9 mouse cellular contexts compared by ENCODE assay signal in genomic region chr17:43359826-43360619, GRCm38 (mm10). TPM values are rescaled to one million over a fixed set of nuclear protein-coding genes. Genes with fewer than 3 reads are reported as not detected.
A peak's percentile ranks its signal among the peaks of the same experiment; 100 is the strongest.
DNase-seq lines count a peak whose midpoint lies in the region; ATAC-seq and TF ChIP-seq lines count a peak whose summit lies in the region.
"Had no signal": no experiment of that assay in that cellular context is flagged by ENCODE, and none has a peak within 500 bp of the region (broad histone marks: within the 10 kb centered on the region; RNA-seq: fewer than 3 reads in every experiment).

Gene Adgrf5 (plus strand): TSS chr17:43360451.

- ATAC-seq in heart, embryonic 12.5 days (ENCODE audit: insufficient number of reproducible peaks, low FRiP score): no peak; the same call in 1 of the 2 replicates
- ATAC-seq in kidney, postnatal 0 days (replicated peaks; ENCODE audit: low FRiP score, low read depth): no peak
- 0 out of 2 replicates have a peak, but pooled peaks have one; percentile 32 for ATAC-seq in stomach, postnatal 0 days (ENCODE audit: low FRiP score, low TSS enrichment)

- H3K4me3 ChIP-seq in heart, embryonic 12.5 days: peak within 1 kb of the TSS; percentile 39
- H3K4me3 ChIP-seq in kidney, postnatal 0 days (replicated peaks; ENCODE audit: low read depth, low read length): peak within 1 kb of the TSS; percentile 36
- peak within 1 kb of the TSS; percentile 24 for H3K4me3 ChIP-seq in stomach, postnatal 0 days (ENCODE audit: low read depth, low read length)

- H3K27ac ChIP-seq in heart, embryonic 12.5 days (ENCODE audit: poor library complexity, severe bottlenecking): peak within 1 kb of the TSS; percentile 71
- H3K27ac ChIP-seq in kidney, postnatal 0 days: peak within 1 kb of the TSS; percentile 62
- no peak within 1 kb of the TSS for H3K27ac ChIP-seq in stomach, postnatal 0 days (replicated peaks)

- no peak for TF ChIP-seq CTCF in kidney, postnatal 0 days (IDR thresholded peaks at IDR 0.05; ENCODE audit: low read depth)
- TF ChIP-seq CTCF in stomach, postnatal 0 days (IDR thresholded peaks at IDR 0.05; ENCODE audit: low read depth): no peak

- H3K27me3 ChIP-seq in heart, embryonic 12.5 days (replicated peaks): 0 out of 2 replicates have a peak, but pooled peaks cover 5% of the 10 kb centered on the region
- H3K27me3 ChIP-seq in kidney, postnatal 0 days (ENCODE audit: insufficient read depth, low read length): no peaks in the 10 kb centered on the region
- H3K27me3 ChIP-seq in stomach, postnatal 0 days (ENCODE audit: control insufficient read depth, insufficient read depth, low read length): no peaks in the 10 kb centered on the region

- WGBS in heart, embryonic 12.5 days: 39% methylated on average over 16 of the region's 16 CpGs
- WGBS in kidney, postnatal 0 days: 15% methylated on average over 16 of the region's 16 CpGs
- 24% methylated on average over 16 of the region's 16 CpGs for WGBS in stomach, postnatal 0 days

- peaks cover 50% of the 10 kb centered on the region for H3K4me1 ChIP-seq in heart, embryonic 12.5 days (replicated peaks)
- peaks cover 12% of the 10 kb centered on the region; the same call in 1 of the 2 replicates for H3K4me1 ChIP-seq in kidney, postnatal 0 days (replicated peaks; ENCODE audit: insufficient read depth, low read length)
- no peaks in the 10 kb centered on the region for H3K4me1 ChIP-seq in stomach, postnatal 0 days (replicated peaks; ENCODE audit: control insufficient read depth, insufficient read depth)

- H3K36me3 ChIP-seq in heart, embryonic 12.5 days: no peaks in the 10 kb centered on the region
- no peaks in the 10 kb centered on the region for H3K36me3 ChIP-seq in kidney, postnatal 0 days (ENCODE audit: insufficient read depth, low read length)
- no peaks in the 10 kb centered on the region for H3K36me3 ChIP-seq in stomach, postnatal 0 days (ENCODE audit: control insufficient read depth, insufficient read depth, low read length)

- TF ChIP-seq EP300 in stomach, postnatal 0 days (optimal IDR thresholded peaks at IDR 0.05): no peak

- H3K9me3 ChIP-seq in heart, embryonic 12.5 days (replicated peaks): no peaks in the 10 kb centered on the region
- no peaks in the 10 kb centered on the region for H3K9me3 ChIP-seq in kidney, postnatal 0 days (replicated peaks; ENCODE audit: low read length)
- H3K9me3 ChIP-seq in stomach, postnatal 0 days (ENCODE audit: control insufficient read depth, low read length): no peaks in the 10 kb centered on the region

- peak within 1 kb of the TSS; percentile 57 for H3K4me2 ChIP-seq in heart, embryonic 12.5 days
- H3K4me2 ChIP-seq in kidney, postnatal 0 days (ENCODE audit: low read length): peak within 1 kb of the TSS; percentile 56
- peak within 1 kb of the TSS; percentile 35 for H3K4me2 ChIP-seq in stomach, postnatal 0 days (replicated peaks; ENCODE audit: low read depth)

- H3K9ac ChIP-seq in heart, embryonic 12.5 days: peak within 1 kb of the TSS; percentile 24; the same call in 1 of the 2 replicates
- peak within 1 kb of the TSS; percentile 53 for H3K9ac ChIP-seq in kidney, postnatal 0 days (ENCODE audit: low read depth, low read length)
- H3K9ac ChIP-seq in stomach, postnatal 0 days (ENCODE audit: low read length): no peak within 1 kb of the TSS

- DNase-seq in ES-CJ7 (ENCODE audit: low read depth, low spot score): peak; percentile 2
- DNase-seq in adrenal gland, postnatal 36 days: peak; percentile 27 to 59
- DNase-seq in kidney, postnatal 0 days (ENCODE audit: low spot score): peak; percentile 82
- DNase-seq in lung, adult 18-20 months: peak; percentile 68 to 76
- peak; percentile 26 for DNase-seq in stomach, postnatal 0 days (ENCODE audit: low spot score)
- no peak for DNase-seq in right cerebral cortex, adult 2 months (ENCODE audit: low spot score in 2 of 2)
- DNase-seq in testis, postnatal 14 days (ENCODE audit: low spot score): no peak

RNA-seq across cellular contexts. Expression of gene Adgrf5, which starts in this region (rescaled TPM):
- total RNA-seq in adrenal gland, postnatal 36 days (2021): 100 to 1,000 TPM in 1 of 2 experiments, 10 to 100 TPM in 1; 74.0 to 137 TPM
- 21.1 and 23.9 TPM in 2 replicates for polyA plus RNA-seq in heart, embryonic 12.5 days (2016; fragmentation: Nextera tagmentation; extraction: Ambion mirVana)
- polyA plus RNA-seq in kidney, postnatal 0 days (2015; fragmentation: Nextera tagmentation; extraction: Ambion mirVana): 15.4 and 17.3 TPM in 2 replicates
- polyA plus RNA-seq in stomach, postnatal 0 days (2015; fragmentation: Nextera tagmentation; extraction: Ambion mirVana): 3.2 and 3.6 TPM in 2 replicates
- total RNA-seq: neutrophil, adult 5-6 weeks had no signal

Comparison
In these comparisons a context has a peak if more than half of its experiments do, and no peak if none do; other contexts are left out.
1. DNase-seq: peak in ES-CJ7 (single experiment), adrenal gland, postnatal 36 days (2 of 2), kidney, postnatal 0 days (single experiment), lung, adult 18-20 months (2 of 2) and stomach, postnatal 0 days (single experiment); none in right cerebral cortex, adult 2 months (0 of 2) and testis, postnatal 14 days (single experiment).
2. Peak in every context shown above with its lines, with median percentiles within 50 percentile points of each other: H3K4me2 ChIP-seq and H3K4me3 ChIP-seq.